Mouse (Mus musculus) ES-E14 (cell line): ENCODE measurements around the gene Gabrd.

Experiments used
- CHD2 ChIP-seq: IDR thresholded peaks from 2 replicates; pipeline ENCODE4 v1.6.1; 2014; ENCODE audit warnings: mild to moderate bottlenecking, low read depth, low read length, inconsistent platforms
- HCFC1 ChIP-seq: IDR thresholded peaks from 2 replicates; pipeline ENCODE4 v1.6.1; 2012; ENCODE audit warnings: low read length, inconsistent platforms, borderline replicate concordance; ENCODE audit not compliant: insufficient read depth
- MAFK ChIP-seq: IDR thresholded peaks from 2 replicates; pipeline ENCODE4 v1.6.1; 2014; ENCODE audit warnings: mild to moderate bottlenecking, low read depth, low read length, inconsistent platforms; ENCODE audit not compliant: insufficient read depth
- ZC3H11A ChIP-seq: IDR thresholded peaks from 2 replicates; pipeline ENCODE4 v1.6.1; 2012; ENCODE audit warnings: low read depth, mild to moderate bottlenecking, inconsistent platforms, low read length, borderline replicate concordance

DNA sequence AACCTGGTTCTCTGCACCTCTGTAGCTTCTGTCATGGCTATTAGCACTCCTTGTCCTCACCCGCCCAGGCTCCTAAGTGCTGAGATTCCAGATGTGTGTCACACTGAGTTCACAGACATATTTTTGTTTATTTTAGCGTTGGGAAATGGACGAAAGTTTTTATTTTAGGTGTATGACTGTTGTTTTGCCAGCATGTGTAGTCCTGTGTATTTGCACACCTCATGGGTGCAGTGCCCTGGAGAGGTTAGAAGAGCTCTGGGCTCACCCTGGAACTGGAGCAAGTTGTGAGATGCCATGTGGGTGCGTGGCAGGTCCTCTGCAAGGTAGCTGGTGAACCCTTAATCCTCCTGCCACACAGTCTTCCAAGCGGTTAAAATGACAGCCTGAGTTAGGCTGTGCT, 35.5 kb downstream of the Gabrd start:
- TF ChIP-seq ZC3H11A (no peak), CHD2 (no peak), MAFK (no peak), HCFC1 (no peak)
